Mouse (Mus musculus): ENCODE results near the gene Fgfr2. TPM values are rescaled to one million over a fixed set of nuclear protein-coding genes. Genes with fewer than 3 reads are reported as not detected.

The Fgfr2 gene
- 96.7 and 104 TPM in 2 replicates for polyA plus RNA-seq (2015; fragmentation: Nextera tagmentation; extraction: Ambion mirVana)

- Histone ChIP-seq H3K4me3 (replicated peaks) (peak within 1 kb of the TSS; percentile 77), H3K27me3 (replicated peaks) (no peaks in the 10 kb centered on the region), H3K36me3 (no peaks in the 10 kb centered on the region), H3K4me2 (peak within 1 kb of the TSS; percentile 89), H3K9me3 (no peaks in the 10 kb centered on the region), H3K9ac (peak within 1 kb of the TSS; percentile 95), H3K4me1 (peaks cover 17% of the 10 kb centered on the region), H3K27ac (peak within 1 kb of the TSS; percentile 100)
- ATAC-seq (ENCODE audit: insufficient read depth, low FRiP score, low read depth) = peak; percentile 62
- WGBS = under 1% methylated on average over 27 of the region's 53 CpGs
These were observed at the start of gene Fgfr2 for GRCm38 (mm10) chr7:133123244-133123998. Gene Fgfr2 (minus strand): TSS chr7:133123350.

- no peaks in the 10 kb centered on the region for H3K36me3 ChIP-seq
- H3K27ac ChIP-seq = no peak overlapping the region
- ATAC-seq (ENCODE audit: insufficient read depth, low FRiP score, low read depth) = peak; percentile 29; the same call in 1 of the 2 replicates
- no peaks in the 10 kb centered on the region for H3K27me3 ChIP-seq (replicated peaks)
- H3K4me2 ChIP-seq = no peak overlapping the region
- no peaks in the 10 kb centered on the region for H3K9me3 ChIP-seq
- H3K4me3 ChIP-seq (replicated peaks) = no peak overlapping the region
- H3K9ac ChIP-seq = no peak overlapping the region
- WGBS = 70% methylated on average over 4 of the region's 4 CpGs
- H3K4me1 ChIP-seq = 0 out of 2 replicates have a peak, but pooled peaks cover 1% of the 10 kb centered on the region
These were observed 48.4 kb upstream of the Fgfr2 start for GRCm38 (mm10) chr7:133171403-133172032.

DNA sequence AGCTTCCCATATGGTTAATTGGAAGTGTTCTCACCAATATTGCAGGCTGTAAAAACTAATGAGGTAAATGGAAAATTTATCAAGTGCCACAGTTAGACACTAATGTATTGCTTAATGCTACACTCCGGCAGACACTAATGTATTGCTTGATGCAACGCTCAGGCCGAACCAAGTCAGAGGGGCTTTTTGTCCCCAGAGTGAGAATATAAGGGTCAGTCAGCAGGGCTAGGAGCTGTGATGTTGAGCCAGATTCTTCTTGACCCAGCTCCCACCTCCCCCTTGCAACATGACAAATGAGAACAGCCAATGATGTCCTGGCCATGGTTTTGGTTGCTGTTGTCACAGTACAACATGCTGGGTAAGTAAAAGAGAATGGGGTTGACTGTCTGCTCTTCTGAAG is 45.8 kb upstream of the Fgfr2 start:
- Histone ChIP-seq H3K4me1 (0 out of 2 replicates have a peak, but pooled peaks cover 7% of the 10 kb centered on the region), H3K4me3 (replicated peaks) (no peak overlapping the region), H3K27me3 (replicated peaks) (no peaks in the 10 kb centered on the region), H3K36me3 (no peaks in the 10 kb centered on the region), H3K9me3 (no peaks in the 10 kb centered on the region), H3K9ac (no peak overlapping the region), H3K4me2 (no peak overlapping the region), H3K27ac (no peak overlapping the region)
- 70% methylated on average over 3 of the region's 3 CpGs for WGBS
- ATAC-seq (ENCODE audit: insufficient read depth, low FRiP score, low read depth) = no peak

GRCm38 (mm10) chr7:133167903-133168302 is 44.8 kb upstream of the Fgfr2 start:
- Histone ChIP-seq H3K36me3 (no peaks in the 10 kb centered on the region), H3K4me1 (peaks cover 7% of the 10 kb centered on the region; the same call in 1 of the 2 replicates), H3K27me3 (replicated peaks) (no peaks in the 10 kb centered on the region), H3K9ac (no peak overlapping the region), H3K9me3 (no peaks in the 10 kb centered on the region), H3K4me3 (replicated peaks) (no peak overlapping the region), H3K27ac (no peak overlapping the region), H3K4me2 (no peak overlapping the region)
- WGBS = 72% methylated on average over 2 of the region's 2 CpGs
- no peak for ATAC-seq (ENCODE audit: insufficient read depth, low FRiP score, low read depth)

DNA sequence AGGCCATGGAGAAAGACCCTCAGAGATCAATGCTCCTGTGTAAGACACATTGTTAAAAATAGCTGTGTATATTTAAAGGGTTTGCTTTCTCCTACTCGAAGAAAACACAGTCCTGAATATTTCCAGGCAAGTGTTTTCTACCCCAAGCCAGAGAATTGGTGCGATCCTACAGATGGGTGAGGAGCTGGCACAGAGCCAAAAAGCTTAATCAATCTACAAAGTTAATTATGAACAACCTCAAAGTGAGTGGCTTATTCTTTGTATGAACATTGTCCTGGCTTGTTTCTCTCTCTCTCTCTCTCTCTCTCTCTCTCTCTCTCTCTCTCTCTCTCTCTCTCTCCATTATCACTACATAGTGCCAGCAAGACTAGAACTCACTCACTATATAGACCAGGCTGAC is 41.6 kb upstream of the Fgfr2 start:
- Histone ChIP-seq H3K9me3 (no peaks in the 10 kb centered on the region), H3K27ac (no peak overlapping the region), H3K27me3 (replicated peaks) (no peaks in the 10 kb centered on the region), H3K4me1 (peaks cover 16% of the 10 kb centered on the region), H3K4me2 (no peak overlapping the region), H3K9ac (no peak overlapping the region), H3K4me3 (replicated peaks) (no peak overlapping the region), H3K36me3 (no peaks in the 10 kb centered on the region)
- ATAC-seq (ENCODE audit: insufficient read depth, low FRiP score, low read depth) = no peak
- 24% methylated on average over 2 of the region's 2 CpGs for WGBS

- 49% methylated on average over 5 of the region's 5 CpGs for WGBS
- Histone ChIP-seq H3K4me1 (peaks cover 16% of the 10 kb centered on the region), H3K27ac (no peak overlapping the region), H3K9ac (no peak overlapping the region), H3K4me2 (no peak overlapping the region), H3K36me3 (no peaks in the 10 kb centered on the region), H3K27me3 (replicated peaks) (no peaks in the 10 kb centered on the region), H3K4me3 (replicated peaks) (no peak overlapping the region), H3K9me3 (no peaks in the 10 kb centered on the region)
- 0 out of 2 replicates have a peak, but pooled peaks have one; percentile 32 for ATAC-seq (ENCODE audit: insufficient read depth, low FRiP score, low read depth)
These were observed 39.9 kb upstream of the Fgfr2 start for GRCm38 (mm10) chr7:133163011-133163410.

DNA sequence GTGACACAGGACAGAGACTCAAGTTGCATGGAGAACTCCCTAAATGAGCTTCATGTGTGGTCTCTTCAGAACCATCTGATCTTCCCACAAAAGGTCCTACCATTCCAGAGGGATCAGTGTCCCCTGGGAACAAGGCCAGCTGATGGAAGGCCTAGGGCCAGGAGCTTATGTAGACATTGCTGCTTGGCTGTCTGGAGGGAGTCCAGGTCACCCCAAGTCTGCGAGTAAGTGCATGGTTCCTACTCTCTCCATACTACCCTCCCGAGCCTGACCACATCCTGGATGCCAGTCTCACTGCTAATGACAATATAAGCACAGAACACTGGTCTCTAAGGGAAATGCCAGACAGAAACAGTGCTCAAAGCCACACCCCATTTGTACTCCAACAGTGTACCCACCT is 39.0 kb upstream of the Fgfr2 start:
- peak; percentile 56; the same call in 1 of the 2 replicates for ATAC-seq (ENCODE audit: insufficient read depth, low FRiP score, low read depth)
- WGBS = 44% methylated on average over 2 of the region's 2 CpGs
- no peak overlapping the region for H3K4me3 ChIP-seq (replicated peaks)

DNA sequence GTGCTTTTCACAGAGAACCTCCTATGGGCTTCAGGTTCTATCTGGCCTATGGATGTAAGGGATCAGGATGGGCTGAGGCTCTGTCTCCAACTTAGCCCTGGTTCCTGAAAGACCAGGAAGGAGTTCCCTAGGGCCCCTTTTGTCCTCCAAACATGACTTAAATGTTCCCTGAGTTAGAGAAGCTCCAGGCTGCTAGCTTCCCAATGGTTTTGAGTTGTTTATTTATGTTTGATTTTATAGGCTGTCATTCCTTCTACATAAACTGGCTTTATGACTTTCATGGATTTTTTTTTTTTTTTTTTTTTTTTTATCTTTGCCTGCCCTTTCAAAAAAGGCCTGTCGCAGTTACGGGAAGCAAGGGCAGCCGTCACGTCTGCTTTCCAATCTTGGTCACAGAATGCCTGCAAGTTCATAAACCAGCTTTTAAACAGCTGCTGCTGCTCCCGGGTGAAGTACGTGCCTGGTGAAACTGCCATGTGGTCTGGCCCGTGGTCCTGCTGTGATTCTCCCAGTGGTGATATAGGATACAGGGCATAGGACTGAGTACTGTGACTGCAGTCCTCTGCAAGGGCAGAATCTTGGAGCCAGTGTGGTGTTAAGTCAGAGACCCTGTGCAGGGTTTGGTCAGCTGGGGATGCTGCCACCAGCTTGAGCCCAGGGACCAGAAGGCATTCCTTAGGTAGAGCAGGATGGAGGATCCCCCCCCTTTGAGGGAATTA is 38.4 kb upstream of the Fgfr2 start:
- H3K9me3 ChIP-seq = no peaks in the 10 kb centered on the region
- peaks cover 16% of the 10 kb centered on the region for H3K4me1 ChIP-seq
- H3K9ac ChIP-seq = no peak overlapping the region
- no peaks in the 10 kb centered on the region for H3K36me3 ChIP-seq
- peak; percentile 56; the same call in 1 of the 2 replicates for ATAC-seq (ENCODE audit: insufficient read depth, low FRiP score, low read depth)
- no peaks in the 10 kb centered on the region for H3K27me3 ChIP-seq (replicated peaks)
- H3K4me2 ChIP-seq = no peak overlapping the region
- H3K27ac ChIP-seq = peak overlapping the region; percentile 83
- H3K4me3 ChIP-seq (replicated peaks) = no peak overlapping the region
- WGBS = 41% methylated on average over 7 of the region's 7 CpGs

More for the DNA sequence above, 39.0 kb upstream of the Fgfr2 start:
- Histone ChIP-seq H3K4me2 (no peak overlapping the region), H3K4me1 (peaks cover 16% of the 10 kb centered on the region), H3K27me3 (replicated peaks) (no peaks in the 10 kb centered on the region), H3K9ac (no peak overlapping the region), H3K9me3 (no peaks in the 10 kb centered on the region), H3K27ac (peak overlapping the region; percentile 83; the same call in 1 of the 2 replicates), H3K36me3 (no peaks in the 10 kb centered on the region)

DNA sequence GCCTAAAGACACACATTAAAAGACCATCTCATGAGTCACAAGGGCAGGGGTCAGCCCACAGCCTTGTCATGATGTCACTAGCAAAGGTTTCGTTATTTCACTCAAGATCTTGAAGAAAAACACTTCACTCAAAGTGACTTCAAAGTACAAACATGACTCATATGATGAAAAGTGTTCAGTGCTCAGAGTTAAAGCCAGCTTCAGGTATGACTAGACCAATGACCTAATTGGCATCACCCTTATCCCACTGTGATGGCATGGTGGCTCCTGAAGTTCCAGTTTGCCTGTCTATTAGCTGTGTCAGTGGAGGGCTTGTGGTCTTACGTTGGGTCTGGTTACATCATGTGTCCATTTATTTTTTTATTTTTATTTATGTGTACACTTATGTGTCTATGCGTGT is 36.4 kb upstream of the Fgfr2 start:
- H3K4me2 ChIP-seq = no peak overlapping the region
- H3K36me3 ChIP-seq = no peaks in the 10 kb centered on the region
- no peaks in the 10 kb centered on the region for H3K27me3 ChIP-seq (replicated peaks)
- H3K27ac ChIP-seq = no peak overlapping the region
- no peak for ATAC-seq (ENCODE audit: insufficient read depth, low FRiP score, low read depth)
- H3K4me3 ChIP-seq (replicated peaks) = no peak overlapping the region
- peaks cover 15% of the 10 kb centered on the region for H3K4me1 ChIP-seq
- WGBS = 88% methylated on average over 3 of the region's 3 CpGs
- no peak overlapping the region for H3K9ac ChIP-seq
- no peaks in the 10 kb centered on the region for H3K9me3 ChIP-seq

DNA sequence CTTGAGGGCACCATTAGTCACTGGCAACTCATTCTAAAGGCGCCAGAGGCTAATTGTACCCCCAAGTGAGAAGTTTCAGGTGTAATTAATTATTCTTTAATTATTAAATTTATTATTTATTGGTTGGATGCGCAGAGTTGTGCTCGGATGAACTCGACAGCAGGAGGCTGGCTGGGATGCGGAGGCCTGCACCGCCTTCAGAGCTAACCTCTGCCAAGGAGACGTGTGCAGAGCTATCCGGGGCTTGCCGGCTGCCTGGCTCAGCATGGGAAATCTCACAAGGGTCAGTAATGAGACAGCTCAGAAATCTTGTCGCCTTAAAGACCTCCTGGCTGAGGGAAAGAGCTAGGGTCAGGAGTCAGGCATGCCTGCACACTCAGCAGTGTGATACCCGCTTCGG is 32.5 kb upstream of the Fgfr2 start:
- H3K9ac ChIP-seq = no peak overlapping the region

DNA sequence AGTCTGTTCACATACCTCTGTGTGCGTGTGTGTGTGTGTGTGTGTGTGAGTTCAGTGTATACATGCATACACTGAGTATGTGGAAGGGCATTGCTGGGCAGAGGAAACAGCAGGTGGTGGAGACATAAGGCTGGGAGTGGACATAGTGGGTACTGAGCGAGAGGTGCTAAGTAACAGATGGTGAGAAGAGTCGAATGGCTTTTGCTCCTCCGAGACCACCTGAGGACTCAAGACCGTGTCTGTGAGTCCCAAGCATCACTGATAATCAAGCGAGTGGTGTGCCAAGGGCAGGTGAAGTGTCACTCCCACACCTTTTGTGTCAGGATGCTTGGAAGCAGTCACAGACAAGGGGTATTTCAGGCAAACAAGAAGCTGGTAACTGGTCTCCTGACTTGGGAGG is 31.7 kb upstream of the Fgfr2 start:
- H3K4me1 ChIP-seq = no peaks in the 10 kb centered on the region
- no peak for ATAC-seq (ENCODE audit: insufficient read depth, low FRiP score, low read depth)
- no peak overlapping the region for H3K9ac ChIP-seq
- WGBS = 75% methylated on average over 6 of the region's 6 CpGs
- no peak overlapping the region for H3K27ac ChIP-seq
- H3K4me3 ChIP-seq (replicated peaks) = no peak overlapping the region
- H3K27me3 ChIP-seq (replicated peaks) = no peaks in the 10 kb centered on the region
- H3K36me3 ChIP-seq = no peaks in the 10 kb centered on the region
- H3K9me3 ChIP-seq = no peaks in the 10 kb centered on the region
- no peak overlapping the region for H3K4me2 ChIP-seq

More for the DNA sequence above, 32.5 kb upstream of the Fgfr2 start:
- H3K4me1 ChIP-seq = no peaks in the 10 kb centered on the region
- WGBS = 86% methylated on average over 12 of the region's 12 CpGs
- no peak overlapping the region for H3K4me3 ChIP-seq (replicated peaks)
- H3K27me3 ChIP-seq (replicated peaks) = no peaks in the 10 kb centered on the region
- no peak for ATAC-seq (ENCODE audit: insufficient read depth, low FRiP score, low read depth)
- no peak overlapping the region for H3K27ac ChIP-seq
- H3K36me3 ChIP-seq = no peaks in the 10 kb centered on the region
- no peak overlapping the region for H3K4me2 ChIP-seq
- no peaks in the 10 kb centered on the region for H3K9me3 ChIP-seq
